Mouse (Mus musculus) testis, adult 2 months (tissue): Measurements from ENCODE around the gene 1810030O07Rik.

Experiments
- CTCF ChIP-seq: fragments of 200-500 bp; IDR thresholded peaks from 2 replicates; pipeline ENCODE4 v1.5.1; 2012; ENCODE audit warnings: low read depth, mild to moderate bottlenecking, inconsistent platforms, low read length, moderate library complexity; ENCODE audit not compliant: control insufficient read depth, insufficient read depth, insufficient replicate concordance
- POLR2A ChIP-seq: fragments of 200-500 bp; IDR thresholded peaks from 2 replicates; pipeline ENCODE4 v1.6.1; 2012; ENCODE audit warnings: low read depth, mild to moderate bottlenecking, inconsistent platforms, low read length, moderate library complexity; ENCODE audit not compliant: control insufficient read depth

DNA sequence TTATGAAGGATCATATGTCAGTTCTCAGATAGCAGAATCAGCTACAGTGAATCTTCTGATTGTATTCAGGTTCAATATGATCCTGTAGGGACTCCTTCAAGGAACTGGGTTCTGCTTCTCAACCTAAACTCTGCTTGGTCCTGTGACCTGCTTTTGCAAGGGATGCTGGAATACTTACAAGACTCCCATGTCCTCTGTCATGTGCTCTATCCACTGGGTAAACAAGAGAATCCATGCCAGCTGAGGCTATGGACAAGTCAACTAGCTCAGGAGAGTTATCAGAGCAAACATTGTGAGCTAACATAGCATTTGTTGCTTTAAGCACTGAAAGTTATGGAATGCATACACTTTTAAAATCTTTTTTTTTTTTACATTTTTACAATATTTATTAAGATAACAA lies 12.6 kb upstream of the 1810030O07Rik start:
- no peak for TF ChIP-seq CTCF
- TF ChIP-seq POLR2A = no peak
